Mouse (Mus musculus): ENCODE results near the gene Bub1b.
"Not testable (repeated sequence)": the region's sequence is repeated elsewhere in the genome, so short reads cannot be mapped to it uniquely, and the experiment has no call there.

Gene Bub1b

GRCm38 (mm10) chr2:118597673-118598568 is at the start of gene Bub1b:
Gene Bub1b, plus strand, starts transcription at chr2:118598211.
- DNase-seq (ENCODE audit: low read depth) = peak; percentile 86

- no peak for DNase-seq (ENCODE audit: low read depth)
These were observed 49.4 kb upstream of the Bub1b start for GRCm38 (mm10) chr2:118548421-118549221.

- peak; percentile 90 for DNase-seq (ENCODE audit: low read depth)
These were observed 48.2 kb upstream of the Bub1b start, which contains the start of gene Bmf for GRCm38 (mm10) chr2:118549507-118550473. Gene Bmf, minus strand, starts transcription at chr2:118549687.

GRCm38 (mm10) chr2:118551606-118552005 is 46.4 kb upstream of the Bub1b start:
- DNase-seq (ENCODE audit: low read depth) = no peak

- not testable (repeated sequence) for DNase-seq (ENCODE audit: low read depth)
These were observed 43.5 kb upstream of the Bub1b start for GRCm38 (mm10) chr2:118554356-118554990.

GRCm38 (mm10) chr2:118558426-118558825 is 39.6 kb upstream of the Bub1b start:
- DNase-seq (ENCODE audit: low read depth) = no peak

GRCm38 (mm10) chr2:118562015-118562414 is 36.0 kb upstream of the Bub1b start:
- DNase-seq (ENCODE audit: low read depth) = no peak

- no peak for DNase-seq (ENCODE audit: low read depth)
These were observed 35.6 kb upstream of the Bub1b start for GRCm38 (mm10) chr2:118562431-118562830.

GRCm38 (mm10) chr2:118567179-118567578 is 30.8 kb upstream of the Bub1b start:
- DNase-seq (ENCODE audit: low read depth) = no peak

GRCm38 (mm10) chr2:118570939-118571338 is 27.1 kb upstream of the Bub1b start:
- no peak for DNase-seq (ENCODE audit: low read depth)

- DNase-seq (ENCODE audit: low read depth) = no peak
These were observed 25.7 kb upstream of the Bub1b start for GRCm38 (mm10) chr2:118572183-118572836.

- DNase-seq (ENCODE audit: low read depth) = no peak
These were observed 24.9 kb upstream of the Bub1b start for GRCm38 (mm10) chr2:118573135-118573534.

- no peak for DNase-seq (ENCODE audit: low read depth)
These were observed 12.0 kb upstream of the Bub1b start for GRCm38 (mm10) chr2:118586013-118586412.

- DNase-seq (ENCODE audit: low read depth) = no peak
These were observed 10.3 kb upstream of the Bub1b start for GRCm38 (mm10) chr2:118587686-118588085.

GRCm38 (mm10) chr2:118591083-118591482 is 6.9 kb upstream of the Bub1b start:
- no peak for DNase-seq (ENCODE audit: low read depth)

- DNase-seq (ENCODE audit: low read depth) = no peak
These were observed 1.1 kb downstream of the Bub1b start for GRCm38 (mm10) chr2:118599087-118599486.

- DNase-seq (ENCODE audit: low read depth) = no peak
These were observed 3.7 kb downstream of the Bub1b start for GRCm38 (mm10) chr2:118601599-118602263.

- no peak for DNase-seq (ENCODE audit: low read depth)
These were observed 6.1 kb downstream of the Bub1b start for GRCm38 (mm10) chr2:118604091-118604490.

- no peak for DNase-seq (ENCODE audit: low read depth)
These were observed 8.0 kb downstream of the Bub1b start for GRCm38 (mm10) chr2:118606032-118606431.

GRCm38 (mm10) chr2:118606976-118607375 is 9.0 kb downstream of the Bub1b start:
- DNase-seq (ENCODE audit: low read depth) = no peak

Data from c-Kit-positive CD71-negative TER-119-negative erythroid progenitor cells, embryonic 14.5 days (primary cell).